Mouse (Mus musculus): ENCODE measurements around the gene Ube4b.

Gene Ube4b

GRCm38 (mm10) chr4:149305761-149306711 is 120.5 kb downstream of the Ube4b start:
- in situ Hi-C loops (cut with MboI) = no loop called here

GRCm38 (mm10) chr4:149304466-149304865 is 122.1 kb downstream of the Ube4b start:
- in situ Hi-C loops (cut with MboI) = no loop called here

GRCm38 (mm10) chr4:149303502-149303901 is 123.0 kb downstream of the Ube4b start:
- in situ Hi-C loops (cut with MboI) = no loop called here

GRCm38 (mm10) chr4:149302751-149303150 is 123.8 kb downstream of the Ube4b start:
- in situ Hi-C loops (cut with MboI) = no loop called here

- in situ Hi-C loops (cut with MboI) = no loop called here
Observed at GRCm38 (mm10) chr4:149302136-149302535, 124.4 kb downstream of the Ube4b start.

GRCm38 (mm10) chr4:149296501-149296900 is 130.0 kb downstream of the Ube4b start:
- in situ Hi-C loops (cut with MboI) = no loop called here

- in situ Hi-C loops (cut with MboI) = no loop called here
Observed at GRCm38 (mm10) chr4:149292984-149293383, 133.6 kb downstream of the Ube4b start.

- in situ Hi-C loops (cut with MboI) = no loop called here
Observed at GRCm38 (mm10) chr4:149291061-149291460, 135.5 kb downstream of the Ube4b start.

- in situ Hi-C loops (cut with MboI) = no loop called here
Observed at GRCm38 (mm10) chr4:149290157-149290750, 136.3 kb downstream of the Ube4b start.

- in situ Hi-C loops (cut with MboI) = no loop called here
Observed at GRCm38 (mm10) chr4:149286287-149287137, 140.0 kb downstream of the Ube4b start.

GRCm38 (mm10) chr4:149285691-149286090 is 140.9 kb downstream of the Ube4b start:
- in situ Hi-C loops (cut with MboI) = no loop called here

GRCm38 (mm10) chr4:149283018-149283417 is 143.5 kb downstream of the Ube4b start:
- in situ Hi-C loops (cut with MboI) = no loop called here

GRCm38 (mm10) chr4:149282025-149282738 is 144.4 kb downstream of the Ube4b start:
- in situ Hi-C loops (cut with MboI) = no loop called here

All from mature B cell (primary cell).